Mouse (Mus musculus): ENCODE results near the gene Btd.

The Btd gene

DNA sequence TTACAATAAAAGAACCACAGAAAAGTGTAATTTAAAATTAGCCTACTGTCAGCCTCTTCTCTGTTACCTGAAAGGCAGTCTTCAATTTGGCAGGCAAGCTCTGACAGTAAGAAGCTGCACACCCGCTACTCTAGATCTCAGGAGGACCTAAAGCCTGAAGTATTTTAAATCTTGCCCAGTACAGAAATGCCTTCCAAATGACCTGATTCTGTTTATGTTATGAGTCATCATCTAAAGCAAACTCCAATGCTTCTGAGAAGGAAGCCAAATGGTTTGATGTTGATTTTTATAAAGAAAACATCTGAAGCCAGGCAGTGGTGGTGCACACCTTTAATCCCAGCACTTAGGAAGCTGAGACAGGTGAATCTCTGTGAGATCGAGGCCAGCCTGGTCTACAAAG, 59.5 kb downstream of the Btd start:
- DNase-seq (ENCODE audit: low read depth in 1 of 2, low spot score in 2 of 2) = no peak

- no peak for DNase-seq (ENCODE audit: low read depth in 1 of 2, low spot score in 2 of 2)
These were observed 68.5 kb downstream of the Btd start for GRCm38 (mm10) chr14:31709343-31709742.

DNA sequence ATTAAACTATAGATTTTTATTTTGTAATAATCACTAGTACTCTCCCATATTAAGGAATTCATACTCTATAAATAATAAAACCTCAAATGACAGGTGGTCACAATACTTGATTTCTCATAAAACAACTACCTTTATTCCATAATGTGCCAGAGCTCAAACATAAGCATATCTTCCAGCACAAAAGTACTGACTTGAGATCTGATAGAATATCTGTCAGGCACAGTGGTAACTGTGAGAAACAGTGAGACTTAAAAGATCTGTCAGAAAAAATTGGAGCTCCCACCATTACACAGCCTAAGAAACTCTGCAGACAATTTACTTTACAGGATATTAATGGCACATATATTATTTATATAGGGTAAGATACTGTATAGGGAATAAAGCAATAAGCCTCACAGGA, 74.8 kb downstream of the Btd start:
- DNase-seq (ENCODE audit: low read depth in 1 of 2, low spot score in 2 of 2) = no peak

GRCm38 (mm10) chr14:31717360-31717759, 76.5 kb downstream of the Btd start:
- DNase-seq (ENCODE audit: low read depth in 1 of 2, low spot score in 2 of 2) = no peak

Data from monocyte, adult 2 months (primary cell).